Mouse (Mus musculus): Measurements from ENCODE around the gene Ccdc81.
A peak's percentile ranks its signal among the peaks of the same experiment; 100 is the strongest.

Gene Ccdc81

DNA sequence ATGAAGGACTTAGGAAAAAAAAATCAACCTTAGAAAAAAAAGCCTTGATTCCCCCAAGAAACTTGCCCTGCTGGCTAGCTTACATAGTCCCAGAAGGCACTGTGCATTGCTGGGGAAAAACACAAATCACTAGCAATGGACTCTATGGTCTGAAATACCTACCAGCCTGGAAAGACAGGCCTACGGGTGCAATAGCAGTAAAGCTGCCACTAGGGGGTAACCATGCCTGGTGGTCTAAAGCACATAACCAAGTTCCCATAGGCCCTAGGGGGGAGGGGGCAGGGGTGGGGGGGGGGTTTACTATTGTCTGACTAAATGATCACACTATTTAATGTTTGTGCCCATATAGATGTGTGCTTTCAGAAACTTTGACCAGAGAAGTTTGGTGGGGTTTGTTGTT, 38.7 kb downstream of the Ccdc81 start:
- DNase-seq (ENCODE audit: low spot score): no peak

DNA sequence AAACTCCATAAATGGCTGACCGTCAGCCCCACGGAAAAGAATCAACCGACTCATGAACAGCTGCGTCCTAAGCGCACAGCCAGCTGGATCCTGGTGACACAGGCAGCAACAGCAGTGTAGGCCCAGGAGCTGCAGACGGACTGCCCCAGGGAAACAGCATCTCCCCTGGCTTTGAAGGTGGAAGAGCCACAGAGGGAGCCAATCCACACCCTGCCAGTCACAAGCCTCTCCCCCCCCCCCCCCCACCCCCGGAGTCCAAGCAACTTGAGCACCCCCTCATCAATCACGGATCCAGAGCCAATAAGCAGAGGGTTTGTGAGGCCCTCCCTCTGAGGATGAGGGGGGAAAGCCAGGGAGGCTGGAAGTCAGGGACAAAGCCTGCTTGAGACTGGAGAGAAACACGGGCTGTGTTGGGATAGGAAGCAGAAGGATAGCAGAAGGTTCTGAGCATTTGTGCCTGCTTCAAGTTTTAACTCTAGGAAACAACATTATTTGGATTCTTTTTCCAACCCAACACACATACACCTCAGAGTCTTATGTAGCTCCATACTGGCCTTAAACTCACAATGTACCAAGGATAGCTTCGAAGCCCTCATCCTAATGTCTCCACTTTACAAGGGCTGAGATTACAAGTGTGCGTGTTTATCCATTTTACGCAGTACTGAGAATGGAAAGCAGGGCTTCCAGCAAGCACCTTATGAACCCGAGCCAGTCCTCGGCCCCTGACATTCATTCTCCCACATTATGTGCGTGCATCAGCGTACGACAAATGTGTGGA, 46.8 kb downstream of the Ccdc81 start:
- no peak for DNase-seq (ENCODE audit: low spot score)

DNA sequence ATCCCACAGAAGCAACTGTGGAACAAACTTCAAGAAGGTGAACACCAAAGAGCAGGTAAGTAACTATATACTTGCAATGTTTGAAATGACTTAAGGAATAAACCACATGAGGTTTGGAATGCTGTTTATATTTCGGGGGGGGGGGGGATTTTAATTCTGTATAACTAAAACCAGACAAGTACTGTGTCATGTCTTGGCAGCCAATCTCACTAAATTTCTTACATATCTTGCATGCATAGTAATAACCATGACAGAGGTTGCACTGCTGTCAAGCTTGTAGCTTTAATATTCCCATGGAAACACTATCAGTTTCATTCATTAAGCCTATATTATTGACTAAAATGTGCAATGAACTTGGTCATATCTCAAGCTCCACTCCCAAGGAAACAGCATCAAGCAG, 48.2 kb downstream of the Ccdc81 start:
- no peak for DNase-seq (ENCODE audit: low spot score)

DNA sequence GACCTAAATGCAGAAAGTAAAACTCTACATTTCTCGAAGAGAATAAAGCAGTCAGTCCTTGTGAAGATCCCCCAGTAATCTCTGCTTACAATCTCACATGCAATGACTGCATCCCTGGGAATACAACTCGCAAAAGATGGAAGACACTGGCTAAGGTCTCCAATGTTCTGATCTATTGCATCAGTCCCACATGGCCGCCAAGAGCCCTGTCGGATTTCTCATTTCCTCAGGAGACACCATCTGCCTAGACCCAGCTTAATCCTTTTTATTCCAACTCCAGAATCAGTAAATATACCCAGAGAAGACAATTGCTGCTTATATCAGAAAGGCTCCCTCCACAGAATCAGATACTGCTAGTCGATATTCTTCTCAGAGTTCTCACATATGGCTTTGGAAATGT, 50.3 kb downstream of the Ccdc81 start:
- no peak for DNase-seq (ENCODE audit: low spot score)

DNA sequence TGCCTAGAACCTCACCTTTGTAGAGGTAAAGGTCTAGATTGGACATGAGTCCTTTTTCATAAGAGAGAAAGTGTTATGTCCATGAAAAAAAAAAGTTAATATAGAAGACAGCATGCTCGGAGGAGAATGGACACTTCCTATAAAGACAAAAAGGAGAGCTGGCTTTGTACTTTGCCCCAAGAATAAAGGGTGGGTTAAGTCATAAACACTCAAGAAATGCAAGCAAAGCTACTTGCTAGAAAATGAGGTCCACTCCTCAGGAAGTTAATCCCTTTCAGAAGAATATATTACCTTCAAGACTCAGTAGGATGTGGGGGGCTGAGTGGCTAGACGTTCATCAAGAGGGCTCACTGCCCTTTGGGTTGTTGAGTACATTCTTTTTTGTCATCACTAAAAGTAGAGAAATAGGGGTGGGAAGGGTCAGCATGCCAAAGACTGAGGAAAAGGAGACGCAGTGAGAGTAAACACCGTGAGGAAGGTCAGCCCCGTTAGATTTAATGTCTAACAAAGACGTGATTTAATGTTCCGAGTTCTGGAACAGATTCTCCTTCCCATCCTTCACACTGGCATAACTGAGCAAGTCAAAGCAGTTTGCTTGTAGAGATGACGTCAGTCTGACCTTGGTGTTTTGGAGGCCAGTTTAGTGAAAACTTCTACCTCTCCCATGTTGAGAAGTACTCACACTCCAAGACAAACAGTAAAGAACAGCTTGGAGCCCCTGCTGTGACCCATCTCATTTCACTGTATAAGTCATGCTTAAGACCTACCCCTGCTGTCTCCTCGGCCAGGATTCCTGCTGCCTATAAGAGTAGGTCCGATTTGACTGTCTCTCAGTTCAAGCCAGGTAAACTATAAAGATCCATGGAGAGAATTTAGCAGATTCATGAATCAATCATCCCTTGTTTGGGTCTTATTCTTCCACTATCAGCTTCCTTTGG, 51.0 kb downstream of the Ccdc81 start:
- DNase-seq (ENCODE audit: low spot score): no peak

DNA sequence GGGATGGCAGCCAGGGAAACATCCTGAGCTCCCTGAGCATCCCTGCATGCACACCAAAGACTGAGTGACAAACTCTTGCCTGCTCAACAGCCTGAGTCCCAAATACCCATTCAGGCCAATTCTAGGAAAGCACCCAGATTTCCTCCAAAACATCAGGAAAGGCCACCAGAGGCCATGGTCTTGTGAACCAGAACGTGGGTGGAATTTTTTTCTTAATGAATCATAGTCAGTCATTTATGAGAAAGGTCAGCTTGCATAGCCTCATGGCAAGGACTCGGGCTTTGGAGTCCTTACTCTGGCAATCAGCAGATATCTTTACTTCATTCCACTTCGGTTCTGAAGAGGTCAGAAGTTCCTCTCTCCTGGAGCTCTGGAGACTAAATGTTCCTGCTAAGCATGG, 52.9 kb downstream of the Ccdc81 start:
- no peak for DNase-seq (ENCODE audit: low spot score)

GRCm38 (mm10) chr7:89845669-89846068, 57.8 kb downstream of the Ccdc81 start:
- DNase-seq (ENCODE audit: low spot score): no peak

- peak; percentile 29 for DNase-seq (ENCODE audit: low spot score)
Measured at GRCm38 (mm10) chr7:89843533-89843932, 59.9 kb downstream of the Ccdc81 start.

DNA sequence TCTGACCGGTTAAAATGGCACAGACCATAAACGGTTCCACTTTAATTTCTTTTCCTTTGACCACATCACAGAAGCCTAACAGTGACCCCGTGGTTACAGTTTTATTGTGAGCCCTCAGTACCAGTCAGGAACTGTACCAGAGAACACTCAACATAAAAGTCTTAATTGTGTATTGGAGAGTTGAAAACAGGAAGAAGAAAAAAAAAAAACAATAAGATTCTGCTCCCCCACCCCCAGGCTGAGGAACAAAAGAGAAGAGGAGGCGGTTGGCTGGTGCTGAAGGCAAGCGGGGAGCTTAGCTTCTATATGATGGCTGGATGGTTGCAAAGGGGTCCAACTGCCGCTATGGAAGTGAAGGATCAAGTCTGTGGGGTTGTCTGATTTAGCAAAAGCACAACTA, 60.3 kb downstream of the Ccdc81 start:
- DNase-seq (ENCODE audit: low spot score): no peak

DNA sequence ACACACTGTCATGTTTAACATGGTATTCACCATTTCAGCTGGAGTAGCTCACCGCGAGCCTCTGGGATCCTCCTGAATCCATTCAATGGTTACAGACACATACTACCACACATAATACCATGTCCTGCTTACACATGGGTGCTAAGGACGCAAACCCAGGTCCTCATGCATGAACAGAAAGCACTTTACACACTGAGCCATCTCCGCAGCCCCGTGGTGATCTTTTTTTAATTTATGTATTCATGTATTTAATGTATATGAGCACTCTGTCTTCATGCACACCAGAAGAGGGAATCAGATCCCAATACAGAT, 61.1 kb downstream of the Ccdc81 start:
- no peak for DNase-seq (ENCODE audit: low spot score)

DNA sequence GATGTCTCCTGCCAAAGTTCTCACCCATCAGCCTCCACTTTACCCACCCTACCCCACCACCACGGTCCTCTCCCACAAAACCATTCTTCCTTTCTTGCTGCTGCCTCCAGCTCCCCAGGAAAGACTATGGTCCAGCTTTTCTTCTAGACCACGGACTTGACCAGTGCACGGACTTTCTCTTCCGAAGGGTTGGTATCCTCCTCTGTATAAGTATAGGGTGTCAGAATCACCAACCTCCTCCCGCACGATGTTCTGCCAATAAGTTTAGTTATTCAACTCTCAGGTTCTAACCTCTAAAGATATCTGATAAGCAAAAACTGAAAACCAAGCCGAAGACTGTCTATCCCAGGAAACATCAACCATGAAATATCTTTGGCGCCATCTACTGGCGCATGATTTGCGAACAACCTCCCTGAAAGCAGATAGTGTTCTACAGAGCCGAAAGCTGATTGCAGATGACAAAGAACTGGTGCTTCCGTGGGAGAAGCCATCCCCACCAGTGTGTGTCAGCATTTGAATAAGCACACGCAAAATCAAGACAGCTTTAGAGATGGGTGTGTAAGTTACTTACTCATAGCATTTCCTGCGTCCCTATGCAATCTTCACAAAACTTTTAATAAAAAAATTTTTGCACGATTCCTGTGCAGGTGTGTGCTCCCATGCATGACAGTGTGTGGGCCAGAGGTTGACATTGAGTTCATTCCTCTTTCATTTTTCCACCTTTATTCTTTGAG, 61.6 kb downstream of the Ccdc81 start:
- DNase-seq (ENCODE audit: low spot score): peak; percentile 82

DNA sequence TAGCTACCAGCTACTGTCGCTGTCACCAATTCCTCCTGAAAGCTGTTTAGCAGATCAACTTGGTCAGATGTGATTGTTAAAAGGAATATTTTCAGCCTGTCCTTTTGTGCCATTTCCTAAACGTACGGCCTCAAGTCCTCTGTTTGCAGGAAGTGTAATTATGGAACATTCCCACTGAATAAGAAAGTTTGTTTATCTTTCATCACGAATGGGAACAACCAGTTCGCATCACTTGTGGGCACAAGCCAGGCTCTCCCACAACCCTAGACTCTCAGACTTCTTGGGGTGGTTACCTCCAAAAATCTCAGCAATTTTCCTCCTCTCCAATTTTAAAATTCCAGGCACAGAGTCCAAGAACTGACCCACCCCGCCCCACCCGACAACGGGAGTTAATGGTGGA, 63.7 kb downstream of the Ccdc81 start:
- DNase-seq (ENCODE audit: low spot score): no peak

GRCm38 (mm10) chr7:89837841-89838240, 65.6 kb downstream of the Ccdc81 start:
- DNase-seq (ENCODE audit: low spot score): no peak

DNA sequence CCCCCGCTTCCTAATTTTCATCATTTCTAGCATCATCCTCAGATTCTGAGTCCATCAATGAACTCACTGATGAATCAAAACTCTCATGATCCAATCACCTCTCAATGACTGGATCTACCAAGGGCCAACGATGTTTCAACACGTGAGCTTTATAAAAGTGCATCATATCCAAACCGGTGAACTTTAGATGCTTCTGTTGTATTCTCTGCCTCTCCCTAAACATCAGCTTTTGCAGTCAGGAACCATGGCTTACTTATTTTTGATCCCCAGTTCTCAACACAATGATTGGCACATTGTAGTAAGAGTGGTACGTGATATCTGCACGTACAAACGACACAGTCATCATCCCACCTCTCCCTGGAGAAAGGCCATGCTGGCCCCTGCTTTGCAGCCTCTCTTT, 66.8 kb downstream of the Ccdc81 start:
- DNase-seq (ENCODE audit: low spot score): no peak

GRCm38 (mm10) chr7:89835566-89835965, 67.9 kb downstream of the Ccdc81 start:
- no peak for DNase-seq (ENCODE audit: low spot score)

GRCm38 (mm10) chr7:89833521-89833920, 69.9 kb downstream of the Ccdc81 start:
- DNase-seq (ENCODE audit: low spot score): no peak

DNA sequence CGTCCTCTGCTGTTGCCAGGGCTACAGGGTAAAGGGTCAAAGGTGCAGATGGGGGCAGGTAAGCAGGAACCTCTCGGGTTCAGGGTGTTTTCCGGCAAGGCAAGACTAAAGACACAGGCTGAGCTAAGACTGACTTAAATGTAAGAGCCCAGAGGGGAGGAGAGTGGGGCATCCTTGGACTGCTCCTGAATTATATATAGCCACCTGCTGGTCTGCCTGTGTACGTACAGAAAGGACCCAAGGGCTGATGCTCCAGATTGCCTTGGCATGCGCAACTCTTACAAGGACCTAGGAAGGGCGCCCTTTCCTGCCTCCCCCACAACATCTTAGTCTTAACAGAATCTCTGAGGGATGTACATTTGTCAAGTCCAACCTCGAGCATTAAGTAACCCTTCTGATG, 74.2 kb downstream of the Ccdc81 start:
- no peak for DNase-seq (ENCODE audit: low spot score)

- DNase-seq (ENCODE audit: low spot score): no peak
Measured at GRCm38 (mm10) chr7:89828436-89829065, 74.9 kb downstream of the Ccdc81 start.
